Mouse (Mus musculus) hindbrain, postnatal 0 days (tissue): ENCODE measurements at regions not wholly inside any gene's neighbourhood (a gene's known extent, or its start where the extent isn't known, plus 50 kb on each side); places are given as distances from the start of the nearest gene placed in this dataset.
A peak's percentile ranks its signal among the peaks of the same experiment; 100 is the strongest.

Experiments used
- ATAC-seq: fragments of 200-750 bp; cut with Nextera tagmentation; 2 replicates; pipeline ENCODE4 v1.8.0; 2017; ENCODE audit warnings: mild to moderate bottlenecking, moderate TSS enrichment, moderate library complexity
- DNase-seq: peaks from one replicate; pipeline ENCODE4 v3.0.0-alpha.2; 2015; ENCODE audit warnings: low spot score
- H3K27ac ChIP-seq: fragments of 300-500 bp; sonication (generic); 2 replicates; pipeline ENCODE4 v1.5.1; 2014; ENCODE audit warnings: mild to moderate bottlenecking
- H3K27me3 ChIP-seq: fragments of 300-500 bp; sonication (generic); 2 replicates; pipeline ENCODE4 v1.6.1; 2014; ENCODE audit warnings: low read length, mixed read lengths; ENCODE audit not compliant: insufficient read depth
- H3K36me3 ChIP-seq: fragments of 300-500 bp; sonication (generic); 2 replicates; pipeline ENCODE4 v1.6.1; 2014; ENCODE audit warnings: low read length, mixed read lengths; ENCODE audit not compliant: insufficient read depth
- H3K4me1 ChIP-seq: fragments of 300-500 bp; sonication (generic); 2 replicates; pipeline ENCODE4 v1.6.1; 2014; ENCODE audit warnings: antibody characterized with exemption, low read length, mixed read lengths; ENCODE audit not compliant: insufficient read depth
- H3K4me2 ChIP-seq: fragments of 300-500 bp; sonication (generic); 2 replicates; pipeline ENCODE4 v1.6.1; 2014; ENCODE audit warnings: low read depth, mild to moderate bottlenecking, low read length, moderate library complexity, mixed read lengths
- H3K4me3 ChIP-seq: fragments of 300-500 bp; sonication (generic); 2 replicates; pipeline ENCODE4 v1.5.1; 2014; ENCODE audit warnings: low read length
- H3K9ac ChIP-seq: fragments of 300-500 bp; sonication (generic); replicated peaks from 2 replicates; pipeline ENCODE4 v1.6.1; 2014; ENCODE audit warnings: mild to moderate bottlenecking, low read length, moderate library complexity, mixed read lengths
- H3K9me3 ChIP-seq: fragments of 300-500 bp; sonication (generic); 2 replicates; pipeline ENCODE4 v1.6.1; 2016; ENCODE audit warnings: low read length, mixed read lengths
- CTCF ChIP-seq: IDR thresholded peaks from 2 replicates; pipeline ENCODE4 v1.5.1; 2016; ENCODE audit warnings: antibody characterized with exemption, control low read depth, low read depth
- WGBS: fragments of 180-500 bp; shearing (Covaris S2); extraction: QIAGEN DNeasy Blood & Tissue Kit; methylation state at CpG from one replicate; pipeline ENCODE4 v1.1.7; 2014; 5-methylcytosine and 5-hydroxymethylcytosine counted together

DNA sequence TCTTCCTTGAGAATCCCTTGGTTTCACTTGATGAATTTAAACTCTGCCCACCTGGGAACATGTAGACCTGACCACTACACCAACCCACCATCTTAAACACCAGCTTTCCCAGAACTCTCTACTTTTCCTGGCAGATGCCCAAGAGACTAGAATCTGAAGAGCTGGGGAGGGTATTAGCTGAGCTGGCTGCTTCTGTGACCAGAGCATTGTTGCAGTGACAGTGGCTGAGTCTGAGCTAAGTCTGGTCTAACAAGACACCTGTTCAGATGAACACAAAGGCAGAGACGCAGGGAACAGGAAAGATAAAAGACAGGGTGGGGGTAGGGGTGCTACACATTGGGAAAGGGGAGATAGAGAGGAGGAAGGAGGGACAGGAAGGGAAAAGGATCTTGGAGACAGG is 258.9 kb upstream of the Hs6st1 start:
- no peaks in the 10 kb centered on the region for H3K36me3 ChIP-seq
- no peaks in the 10 kb centered on the region for H3K27me3 ChIP-seq
- DNase-seq (no peak), ATAC-seq (no peak)
- H3K4me3 ChIP-seq = no peak overlapping the region
- no peak overlapping the region for H3K9ac ChIP-seq
- H3K4me2 ChIP-seq = no peak overlapping the region
- H3K27ac ChIP-seq = no peak overlapping the region
- no peaks in the 10 kb centered on the region for H3K4me1 ChIP-seq
- H3K9me3 ChIP-seq = no peaks in the 10 kb centered on the region
- 32% methylated on average over 1 of the region's 1 CpGs for WGBS
- TF ChIP-seq CTCF = no peak

DNA sequence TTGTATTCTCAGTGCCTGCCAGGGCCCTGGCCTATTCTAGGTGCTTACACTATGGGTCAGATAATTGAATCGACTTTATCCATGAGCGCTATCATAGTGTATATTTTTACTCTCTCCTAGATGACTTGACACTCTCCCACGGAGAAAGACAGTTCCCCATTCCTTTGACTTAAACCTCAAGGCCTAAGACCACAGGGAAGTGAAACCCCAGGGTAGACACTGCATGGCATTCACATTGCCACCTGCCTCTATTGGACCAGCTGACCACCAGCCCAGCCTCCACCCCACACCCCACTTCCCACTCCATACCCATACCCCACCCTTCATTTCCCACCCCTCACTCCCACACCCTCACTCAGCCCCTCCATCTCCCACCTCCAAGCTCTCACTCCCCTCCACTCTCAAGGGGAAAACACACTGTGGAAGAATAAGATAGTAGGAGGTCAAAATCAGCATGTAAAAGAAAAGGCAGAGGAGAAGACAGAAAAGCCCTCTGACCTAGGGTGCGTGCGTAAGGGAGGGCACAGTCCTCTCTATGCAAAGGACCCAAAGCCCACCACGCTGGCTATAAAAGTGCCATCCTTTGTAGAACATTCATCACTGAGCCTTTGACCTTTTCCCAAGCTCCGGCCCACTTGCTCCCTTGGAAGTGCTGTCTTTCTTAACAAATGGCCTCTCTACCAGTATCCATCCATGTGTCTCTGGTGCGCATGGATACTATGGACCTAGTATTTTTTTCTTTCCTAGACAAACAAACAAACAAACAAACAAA is 257.4 kb upstream of the Hs6st1 start:
- Histone ChIP-seq H3K27ac (no peak overlapping the region), H3K36me3 (no peaks in the 10 kb centered on the region), H3K4me1 (no peaks in the 10 kb centered on the region), H3K4me3 (no peak overlapping the region), H3K4me2 (no peak overlapping the region), H3K9me3 (no peaks in the 10 kb centered on the region), H3K9ac (no peak overlapping the region), H3K27me3 (no peaks in the 10 kb centered on the region)
- ATAC-seq (no peak), DNase-seq (no peak)
- TF ChIP-seq CTCF = no peak
- 70% methylated on average over 8 of the region's 8 CpGs for WGBS

DNA sequence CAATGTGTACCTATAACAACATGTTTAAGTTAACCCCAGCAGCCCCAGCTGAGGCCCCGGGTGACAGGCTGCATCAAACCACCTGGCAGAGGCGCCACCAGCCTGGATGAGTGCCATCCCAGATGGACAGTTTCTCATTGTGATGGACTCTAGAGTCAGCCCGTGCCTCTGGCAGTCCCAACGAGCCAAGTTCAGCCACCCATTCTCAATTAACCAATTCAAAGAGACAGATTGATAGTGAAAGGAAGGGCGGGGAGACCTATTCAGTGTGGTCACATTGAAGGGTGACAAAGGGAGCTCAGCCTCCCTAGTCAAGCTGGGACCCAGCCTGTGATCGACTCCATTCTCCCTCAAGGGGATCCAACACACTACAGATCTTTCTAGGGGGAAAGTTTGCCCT is 256.8 kb upstream of the Hs6st1 start:
- Histone ChIP-seq H3K9ac (no peak overlapping the region), H3K9me3 (no peaks in the 10 kb centered on the region), H3K4me1 (no peaks in the 10 kb centered on the region), H3K4me2 (no peak overlapping the region), H3K4me3 (no peak overlapping the region), H3K27ac (no peak overlapping the region), H3K27me3 (no peaks in the 10 kb centered on the region), H3K36me3 (no peaks in the 10 kb centered on the region)
- ATAC-seq = peak; percentile 71
- no peak for TF ChIP-seq CTCF
- DNase-seq = peak; percentile 71
- WGBS = 23% methylated on average over 6 of the region's 6 CpGs

DNA sequence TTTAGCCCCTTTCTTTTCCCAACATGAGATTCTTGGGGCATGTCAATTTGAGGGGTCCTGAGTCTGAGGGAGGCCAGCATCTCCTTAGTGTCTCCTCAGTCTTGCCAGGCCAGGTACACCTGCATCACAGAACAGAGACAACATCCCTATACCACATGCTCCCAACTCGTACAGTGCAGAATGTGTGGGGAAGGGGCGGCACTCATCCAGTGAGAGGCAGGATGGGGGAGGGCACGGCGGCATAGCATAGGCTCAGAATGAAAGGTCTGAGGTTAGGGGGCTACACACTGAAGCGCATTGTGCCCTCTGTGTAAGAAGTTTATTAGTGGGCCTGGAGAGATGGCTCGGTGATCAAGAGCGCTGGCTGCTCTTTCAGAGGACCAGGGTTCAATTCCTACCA is 256.4 kb upstream of the Hs6st1 start:
- DNase-seq = no peak
- 76% methylated on average over 7 of the region's 7 CpGs for WGBS
- H3K4me2 ChIP-seq = no peak overlapping the region
- no peaks in the 10 kb centered on the region for H3K36me3 ChIP-seq
- H3K4me3 ChIP-seq = no peak overlapping the region
- H3K9me3 ChIP-seq = no peaks in the 10 kb centered on the region
- no peak overlapping the region for H3K27ac ChIP-seq
- H3K9ac ChIP-seq = no peak overlapping the region
- TF ChIP-seq CTCF = no peak
- ATAC-seq = no peak
- no peaks in the 10 kb centered on the region for H3K27me3 ChIP-seq
- H3K4me1 ChIP-seq = no peaks in the 10 kb centered on the region

DNA sequence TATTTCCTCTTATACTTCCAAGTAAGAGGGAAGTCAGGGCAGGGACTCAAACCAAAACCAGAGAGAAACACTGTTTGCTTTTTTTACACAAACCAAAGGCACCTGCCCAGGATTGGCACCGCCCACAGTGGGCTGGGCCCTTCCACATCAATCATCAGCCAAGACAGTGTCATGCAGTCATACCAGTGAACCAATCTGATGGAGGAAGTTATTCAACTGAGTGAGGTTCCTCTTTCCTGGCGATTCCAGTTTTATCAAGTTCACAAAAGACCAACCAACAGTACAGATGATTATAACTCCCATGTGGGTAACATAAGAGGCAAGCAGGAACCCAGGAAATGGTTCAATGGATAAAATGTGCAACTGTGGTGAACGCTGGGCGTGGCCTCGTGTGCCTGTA is 254.6 kb upstream of the Hs6st1 start:
- WGBS = 91% methylated on average over 5 of the region's 5 CpGs
- no peak for TF ChIP-seq CTCF

DNA sequence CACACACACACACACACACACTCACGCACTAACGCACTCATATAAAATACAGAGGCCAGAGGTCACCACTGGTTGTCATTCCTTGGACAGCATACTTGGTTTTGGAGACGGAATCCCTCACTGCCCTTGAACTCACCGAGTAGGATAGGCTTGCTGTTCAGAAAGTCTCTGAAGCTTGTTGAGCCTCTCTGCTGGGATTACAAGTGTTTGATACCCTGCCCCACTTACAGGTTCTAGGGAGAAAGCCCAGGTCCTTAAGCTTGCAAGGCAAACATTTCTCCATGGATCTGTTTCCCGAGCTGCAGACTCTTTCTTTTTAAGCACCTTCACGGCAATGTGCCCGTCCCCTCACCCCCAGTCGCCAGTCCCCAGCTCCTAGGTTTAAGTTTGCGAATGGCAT is 254.0 kb upstream of the Hs6st1 start:
- no peak for TF ChIP-seq CTCF
- H3K4me3 ChIP-seq = no peak overlapping the region

More for the DNA sequence above, 254.6 kb upstream of the Hs6st1 start:
- Histone ChIP-seq H3K27ac (no peak overlapping the region), H3K36me3 (no peaks in the 10 kb centered on the region), H3K9me3 (no peaks in the 10 kb centered on the region), H3K4me3 (no peak overlapping the region), H3K9ac (no peak overlapping the region), H3K4me2 (no peak overlapping the region), H3K27me3 (no peaks in the 10 kb centered on the region), H3K4me1 (no peaks in the 10 kb centered on the region)
- ATAC-seq (no peak), DNase-seq (no peak)

DNA sequence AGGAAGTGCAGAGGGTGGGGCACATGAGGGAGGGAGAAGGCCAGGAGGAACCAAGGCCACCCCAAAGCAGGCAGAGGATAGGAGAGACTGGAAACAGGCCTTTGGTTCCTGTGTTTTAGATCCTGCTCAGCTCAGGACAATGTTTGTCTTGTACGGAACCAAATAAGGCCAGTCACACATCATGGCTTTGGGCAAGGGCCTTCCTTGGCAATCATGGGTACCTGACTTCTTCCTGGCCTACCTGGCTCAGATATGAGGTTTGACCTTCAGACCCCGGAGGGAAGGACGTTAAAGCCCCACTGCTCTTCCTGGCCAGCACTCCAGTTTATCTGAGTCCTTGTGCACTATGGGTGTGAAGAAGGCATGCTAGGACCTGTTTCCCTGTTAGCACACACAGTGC is 253.4 kb upstream of the Hs6st1 start:
- whole genome bisulfite sequencing = 90% methylated on average over 3 of the region's 3 CpGs

More for the DNA sequence above, 254.0 kb upstream of the Hs6st1 start:
- DNase-seq (no peak), ATAC-seq (no peak)
- Histone ChIP-seq H3K9me3 (no peaks in the 10 kb centered on the region), H3K4me2 (no peak overlapping the region), H3K4me1 (no peaks in the 10 kb centered on the region), H3K27me3 (no peaks in the 10 kb centered on the region), H3K27ac (no peak overlapping the region), H3K9ac (no peak overlapping the region), H3K36me3 (no peaks in the 10 kb centered on the region)
- WGBS = 90% methylated on average over 9 of the region's 9 CpGs

More for the DNA sequence above, 253.4 kb upstream of the Hs6st1 start:
- H3K9ac ChIP-seq = no peak overlapping the region
- no peak overlapping the region for H3K27ac ChIP-seq
- peaks cover 2% of the 10 kb centered on the region; the same call in 1 of the 2 replicates for H3K9me3 ChIP-seq
- H3K4me1 ChIP-seq = no peaks in the 10 kb centered on the region
- H3K4me2 ChIP-seq = no peak overlapping the region
- no peaks in the 10 kb centered on the region for H3K36me3 ChIP-seq
- TF ChIP-seq CTCF = no peak
- DNase-seq (no peak), ATAC-seq (no peak)
- no peaks in the 10 kb centered on the region for H3K27me3 ChIP-seq
- no peak overlapping the region for H3K4me3 ChIP-seq
